Comparison of ENCODE assay signal across 9 mouse cellular contexts in genomic region chr13:102545845-102546615, GRCm38 (mm10).
DNase-seq lines count a peak whose midpoint lies in the region; ATAC-seq lines count a peak whose summit lies in the region.
"Had no signal": no experiment of that assay in that cellular context is flagged by ENCODE, and none has a peak within 500 bp of the region (broad histone marks: within the 10 kb centered on the region; RNA-seq: fewer than 3 reads in every experiment).

No protein-coding gene starts in this region.

- no peaks in the 10 kb centered on the region for H3K36me3 ChIP-seq in forebrain, embryonic 14.5 days (ENCODE audit: control insufficient read depth, insufficient read depth, low read length)
- H3K36me3 ChIP-seq in forebrain, embryonic 10.5 days (replicated peaks): no peaks in the 10 kb centered on the region
- no peaks in the 10 kb centered on the region for H3K36me3 ChIP-seq in kidney, embryonic 14.5 days (ENCODE audit: control insufficient read depth, insufficient read depth, low read length)
- H3K36me3 ChIP-seq in midbrain, embryonic 16.5 days (ENCODE audit: control insufficient read depth, insufficient read depth, low read length): no peaks in the 10 kb centered on the region

- H3K27me3 ChIP-seq in forebrain, embryonic 14.5 days (replicated peaks; ENCODE audit: control insufficient read depth, insufficient read depth, low read length): no peaks in the 10 kb centered on the region
- no peaks in the 10 kb centered on the region for H3K27me3 ChIP-seq in forebrain, embryonic 10.5 days (ENCODE audit: poor library complexity, severe bottlenecking)
- no peaks in the 10 kb centered on the region for H3K27me3 ChIP-seq in kidney, embryonic 14.5 days (ENCODE audit: control insufficient read depth, insufficient read depth, low read length)
- H3K27me3 ChIP-seq in midbrain, embryonic 16.5 days (ENCODE audit: control insufficient read depth, insufficient read depth, low read depth, low read length): no peaks in the 10 kb centered on the region

- H3K4me1 ChIP-seq in forebrain, embryonic 14.5 days (ENCODE audit: control insufficient read depth, insufficient read depth, low read length): peaks cover 8% of the 10 kb centered on the region; the same call in 1 of the 2 replicates
- peaks cover 25% of the 10 kb centered on the region for H3K4me1 ChIP-seq in forebrain, embryonic 10.5 days
- peaks cover 17% of the 10 kb centered on the region for H3K4me1 ChIP-seq in kidney, embryonic 14.5 days (ENCODE audit: control insufficient read depth, insufficient read depth, low read length)
- peaks cover 4% of the 10 kb centered on the region; the same call in 1 of the 2 replicates for H3K4me1 ChIP-seq in midbrain, embryonic 16.5 days (ENCODE audit: control insufficient read depth, insufficient read depth, low read length)

- H3K9me3 ChIP-seq in forebrain, embryonic 14.5 days (replicated peaks; ENCODE audit: control insufficient read depth, low read length): no peaks in the 10 kb centered on the region
- no peaks in the 10 kb centered on the region for H3K9me3 ChIP-seq in forebrain, embryonic 10.5 days
- H3K9me3 ChIP-seq in kidney, embryonic 14.5 days (ENCODE audit: control insufficient read depth, low read length): no peaks in the 10 kb centered on the region
- no peaks in the 10 kb centered on the region for H3K9me3 ChIP-seq in midbrain, embryonic 16.5 days (replicated peaks; ENCODE audit: control insufficient read depth, low read length, poor library complexity, severe bottlenecking)

- no peak overlapping the region for H3K4me2 ChIP-seq in forebrain, embryonic 14.5 days (ENCODE audit: low read length)
- H3K4me2 ChIP-seq in kidney, embryonic 14.5 days (replicated peaks; ENCODE audit: low read depth, low read length): no peak overlapping the region
- H3K4me2 ChIP-seq in midbrain, embryonic 16.5 days (ENCODE audit: low read length): no peak overlapping the region

- no peak overlapping the region for H3K4me3 ChIP-seq in forebrain, embryonic 14.5 days (ENCODE audit: low read depth, low read length)
- H3K4me3 ChIP-seq in forebrain, embryonic 10.5 days: no peak overlapping the region
- H3K4me3 ChIP-seq in kidney, embryonic 14.5 days (ENCODE audit: low read length): no peak overlapping the region
- H3K4me3 ChIP-seq in midbrain, embryonic 16.5 days (ENCODE audit: low read depth, low read length): no peak overlapping the region

- no peak for ATAC-seq in forebrain, embryonic 14.5 days
- ATAC-seq in kidney, embryonic 14.5 days (ENCODE audit: low FRiP score, low TSS enrichment): peak; percentile 71
- peak; percentile 51; the same call in 1 of the 2 replicates for ATAC-seq in midbrain, embryonic 16.5 days
- ATAC-seq in megakaryocyte progenitor cell, adult 5-6 weeks (replicated peaks; ENCODE audit: poor library complexity): no peak

- peak; percentile 37 for DNase-seq in forebrain, embryonic 14.5 days (ENCODE audit: low spot score)
- DNase-seq in forebrain, embryonic 10.5 days (ENCODE audit: extremely low spot score, low spot score): no peak
- DNase-seq in embryo, embryonic 11.5 days (ENCODE audit: low read depth, low spot score): peak; percentile 29
- DNase-seq in cerebellum, adult 9-11 months: no peak
- DNase-seq in lung, postnatal 10 days: no peak
- DNase-seq: cerebellum, adult 8-10 months had no signal

- no peak overlapping the region for H3K9ac ChIP-seq in forebrain, embryonic 14.5 days (ENCODE audit: low read length)
- no peak overlapping the region for H3K9ac ChIP-seq in kidney, embryonic 14.5 days (ENCODE audit: low read depth, low read length)
- H3K9ac ChIP-seq in midbrain, embryonic 16.5 days (ENCODE audit: low read depth, low read length): no peak overlapping the region

- 59% methylated on average over 17 of the region's 17 CpGs for WGBS in forebrain, embryonic 14.5 days
- WGBS in forebrain, embryonic 10.5 days: 73% methylated on average over 17 of the region's 17 CpGs
- 42% methylated on average over 17 of the region's 17 CpGs for WGBS in kidney, embryonic 14.5 days
- 62% methylated on average over 17 of the region's 17 CpGs for WGBS in midbrain, embryonic 16.5 days

- H3K27ac ChIP-seq in forebrain, embryonic 14.5 days (ENCODE audit: low read depth, low read length): no peak overlapping the region
- no peak overlapping the region for H3K27ac ChIP-seq in forebrain, embryonic 10.5 days
- no peak overlapping the region for H3K27ac ChIP-seq in kidney, embryonic 14.5 days (ENCODE audit: low read depth, low read length)
- no peak overlapping the region for H3K27ac ChIP-seq in midbrain, embryonic 16.5 days (ENCODE audit: low read length)

Comparison
In these comparisons a context has a peak if more than half of its experiments do, and no peak if none do; other contexts are left out.
1. DNase-seq: peak in forebrain, embryonic 14.5 days (single experiment) and embryo, embryonic 11.5 days (single experiment); none in forebrain, embryonic 10.5 days (single experiment), cerebellum, adult 9-11 months (single experiment) and lung, postnatal 10 days (single experiment).
2. ATAC-seq: peak in kidney, embryonic 14.5 days (single experiment) and midbrain, embryonic 16.5 days (single experiment); none in forebrain, embryonic 14.5 days (single experiment) and megakaryocyte progenitor cell, adult 5-6 weeks (single experiment).